Mouse (Mus musculus) v-Abl transformed pro-B cells (cell line): ENCODE results near the gene Gm49405.

Source experiments
- in situ Hi-C, 2 experiments: fragments of 400-800 bp; cut with MboI; formaldehyde crosslinking; loops; one replicate each; pipeline ENCODE4 v1.15.1; 2025; ENCODE audit not compliant: unreplicated experiment in 2 of 2

Gm49405 gene

GRCm38 (mm10) chr19:3985261-3985681, 15.2 kb upstream of the Gm49405 start:
- in situ Hi-C loops: no loop called here

DNA sequence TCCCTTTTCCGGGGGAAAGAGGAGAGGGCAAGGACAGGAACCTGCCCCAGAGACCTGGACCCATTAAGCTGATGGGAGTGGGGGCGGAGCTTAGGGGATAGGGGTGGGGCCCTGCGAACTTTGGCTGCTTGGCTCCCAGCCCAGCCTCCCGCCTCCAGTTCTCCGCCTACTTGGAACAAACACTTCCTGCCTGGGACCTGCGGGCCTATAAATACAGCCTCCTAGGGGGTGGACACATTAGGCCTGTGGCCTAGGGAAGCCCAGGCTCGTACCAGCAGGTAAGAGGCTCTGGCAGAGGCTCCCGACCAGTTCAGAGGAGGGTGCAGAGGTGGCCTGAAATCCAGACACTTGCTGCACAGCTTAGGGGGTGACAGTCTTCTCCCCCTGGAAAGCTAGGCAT, 14.1 kb upstream of the Gm49405 start, which contains the start of gene Acy3:
Gene Acy3, plus strand, starts transcription at position 237 of the 400 bp plus-strand sequence.
- in situ Hi-C loops: no loop called here

DNA sequence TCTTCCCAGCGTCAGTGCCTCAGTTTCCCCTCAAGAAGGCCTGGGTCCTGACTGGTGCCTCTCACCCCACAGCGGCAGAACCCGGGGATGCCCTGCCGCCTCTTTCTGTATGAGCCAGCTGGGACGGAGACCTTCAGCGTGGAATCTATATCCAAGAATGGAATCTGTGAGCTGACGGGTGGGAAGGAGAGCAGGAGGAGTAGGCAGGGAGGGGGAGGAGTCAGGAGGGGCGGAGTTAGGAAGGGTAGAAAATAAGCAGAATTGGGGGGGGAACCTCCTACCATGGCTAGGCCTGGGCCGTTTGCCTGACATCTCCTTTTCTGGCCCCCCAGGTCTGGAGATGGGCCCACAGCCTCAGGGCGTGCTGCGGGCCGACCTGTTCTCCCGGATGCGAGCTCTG, 12.4 kb upstream of the Gm49405 start:
- in situ Hi-C loops: no loop called here

DNA sequence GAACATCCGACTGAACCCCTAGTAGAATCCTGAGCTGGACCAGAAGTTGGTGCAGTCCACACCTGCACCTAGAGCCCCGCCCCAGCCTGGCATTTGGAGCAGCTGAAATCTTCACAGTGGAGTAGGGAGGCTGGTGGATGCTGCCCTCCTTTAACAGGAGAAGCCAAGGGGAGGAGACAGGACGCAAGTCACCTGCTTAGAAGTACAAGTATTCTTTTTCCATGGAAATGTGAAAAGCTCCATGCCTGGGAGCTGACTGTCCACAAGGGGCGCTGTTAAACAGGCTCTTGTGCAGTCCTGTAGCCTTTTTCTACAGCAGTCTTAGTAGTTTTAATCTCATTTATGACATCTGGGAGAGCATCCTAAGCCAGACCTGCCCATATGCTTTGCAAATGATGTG, 11.7 kb upstream of the Gm49405 start:
- in situ Hi-C loops: no loop called here

DNA sequence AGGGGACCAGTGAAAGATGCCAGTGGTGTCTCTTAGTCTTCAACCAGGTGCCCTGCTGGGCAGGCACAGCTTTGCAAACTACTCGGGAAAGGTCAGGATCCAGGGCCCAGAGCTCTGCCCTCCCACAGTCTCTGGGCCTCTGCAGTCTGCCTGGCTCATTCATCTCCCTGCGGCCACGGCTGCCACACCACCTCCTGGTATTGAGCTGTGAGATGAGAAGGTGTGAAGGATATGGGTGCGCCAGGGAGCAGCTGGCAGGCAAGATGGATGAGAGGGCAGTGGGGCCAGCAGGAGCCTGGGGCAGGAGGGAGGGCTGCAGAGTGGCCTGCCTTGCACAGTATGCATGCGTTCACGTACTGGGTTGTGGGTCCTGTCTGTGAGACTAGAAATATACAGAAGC, 9.6 kb upstream of the Gm49405 start:
- in situ Hi-C loops: loop anchor here in 1 of 2 experiments (10.0 kb wide), 1 partner anchor 216 kb away; no protein-coding TSS in a partner anchor

GRCm38 (mm10) chr19:3991562-3991961, 8.9 kb upstream of the Gm49405 start:
- in situ Hi-C loops: loop anchor here in 1 of 2 experiments (10.0 kb wide), 1 partner anchor 217 kb away; no protein-coding TSS in a partner anchor

DNA sequence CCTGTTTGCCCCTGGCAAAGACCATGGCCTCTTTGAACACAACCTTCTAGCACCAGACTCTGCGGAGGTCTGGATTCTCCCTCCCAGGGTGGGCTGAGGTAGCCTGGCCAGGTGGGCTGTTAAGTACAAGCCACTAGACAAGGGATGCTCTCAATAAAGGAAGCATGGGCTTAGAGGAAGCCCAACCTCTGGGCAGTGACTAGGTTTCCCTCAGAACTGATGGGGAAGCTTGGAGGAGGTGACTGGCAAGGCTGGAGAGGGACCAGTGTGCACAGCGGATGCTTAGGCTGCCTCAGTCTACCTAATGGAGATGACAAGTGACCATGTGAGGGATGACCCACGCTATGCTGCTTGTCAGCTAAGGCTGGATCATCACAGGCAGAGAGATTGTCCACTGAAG, 8.5 kb upstream of the Gm49405 start:
- in situ Hi-C loops: loop anchor here in 1 of 2 experiments (10.0 kb wide), 1 partner anchor 217 kb away; no protein-coding TSS in a partner anchor

- in situ Hi-C loops: loop anchor here in 1 of 2 experiments (10.0 kb wide), 1 partner anchor 218 kb away; no protein-coding TSS in a partner anchor
Observed at GRCm38 (mm10) chr19:3992416-3992815, 8.0 kb upstream of the Gm49405 start, which contains the start of gene Tbx10. Gene Tbx10 (plus strand): TSS chr19:3992752.

- in situ Hi-C loops: loop anchor here in 1 of 2 experiments (10.0 kb wide), 1 partner anchor 220 kb away; no protein-coding TSS in a partner anchor
Observed at GRCm38 (mm10) chr19:3994932-3995331, 5.5 kb upstream of the Gm49405 start.

GRCm38 (mm10) chr19:3995505-3995904, 4.9 kb upstream of the Gm49405 start:
- in situ Hi-C loops: loop anchor here in 1 of 2 experiments (10.0 kb wide), 1 partner anchor 221 kb away; no protein-coding TSS in a partner anchor

DNA sequence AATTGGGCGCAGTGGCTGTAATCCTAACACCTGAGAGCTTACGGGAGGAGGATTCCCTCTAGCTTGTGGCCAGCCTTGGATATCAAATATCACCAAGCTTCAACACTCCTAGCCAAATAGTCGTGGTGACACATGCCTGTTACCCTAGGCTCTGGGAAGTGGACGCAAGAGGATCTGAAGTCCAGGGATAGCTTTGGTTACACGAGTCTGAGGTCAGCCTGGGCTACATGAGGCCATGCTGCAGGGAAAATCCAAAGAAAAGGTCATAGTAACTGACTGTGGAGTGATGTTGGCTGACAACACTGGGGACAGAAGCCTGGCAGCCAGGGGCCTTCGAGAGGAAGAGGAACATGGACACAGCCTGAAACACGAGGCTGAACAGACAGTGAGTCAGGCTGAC, 4.3 kb upstream of the Gm49405 start:
- in situ Hi-C loops: loop anchor here in 1 of 2 experiments (10.0 kb wide), 1 partner anchor 221 kb away; no protein-coding TSS in a partner anchor

- in situ Hi-C loops: loop anchor here in 1 of 2 experiments (10.0 kb wide), 1 partner anchor 222 kb away; no protein-coding TSS in a partner anchor
Observed at GRCm38 (mm10) chr19:3996747-3997146, 3.7 kb upstream of the Gm49405 start.

- in situ Hi-C loops: loop anchor here in 1 of 2 experiments (10.0 kb wide), 1 partner anchor 222 kb away; no protein-coding TSS in a partner anchor
Observed at GRCm38 (mm10) chr19:3997231-3997630, 3.2 kb upstream of the Gm49405 start.

DNA sequence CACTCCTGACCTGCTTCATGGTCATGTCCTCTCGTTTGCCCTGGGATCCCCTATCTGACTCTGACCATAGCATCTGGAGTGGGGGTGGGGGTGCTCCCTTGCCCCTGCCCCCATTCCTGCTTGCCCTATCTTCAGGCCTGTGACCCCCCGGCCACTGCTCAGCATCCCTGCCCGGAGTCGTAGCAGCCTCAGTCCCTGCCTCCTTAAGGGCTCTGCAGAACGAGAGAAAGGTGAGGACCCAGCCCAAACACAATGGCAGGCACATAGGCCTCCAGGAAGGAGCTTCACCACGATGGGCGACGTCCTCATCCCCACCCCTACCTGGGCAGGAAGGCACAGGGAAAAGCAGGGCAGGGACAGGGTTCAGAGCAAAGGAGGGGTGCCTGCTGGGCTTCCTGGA, 2.1 kb upstream of the Gm49405 start:
- in situ Hi-C loops: loop anchor here in 1 of 2 experiments (10.0 kb wide), 1 partner anchor 224 kb away; no protein-coding TSS in a partner anchor

DNA sequence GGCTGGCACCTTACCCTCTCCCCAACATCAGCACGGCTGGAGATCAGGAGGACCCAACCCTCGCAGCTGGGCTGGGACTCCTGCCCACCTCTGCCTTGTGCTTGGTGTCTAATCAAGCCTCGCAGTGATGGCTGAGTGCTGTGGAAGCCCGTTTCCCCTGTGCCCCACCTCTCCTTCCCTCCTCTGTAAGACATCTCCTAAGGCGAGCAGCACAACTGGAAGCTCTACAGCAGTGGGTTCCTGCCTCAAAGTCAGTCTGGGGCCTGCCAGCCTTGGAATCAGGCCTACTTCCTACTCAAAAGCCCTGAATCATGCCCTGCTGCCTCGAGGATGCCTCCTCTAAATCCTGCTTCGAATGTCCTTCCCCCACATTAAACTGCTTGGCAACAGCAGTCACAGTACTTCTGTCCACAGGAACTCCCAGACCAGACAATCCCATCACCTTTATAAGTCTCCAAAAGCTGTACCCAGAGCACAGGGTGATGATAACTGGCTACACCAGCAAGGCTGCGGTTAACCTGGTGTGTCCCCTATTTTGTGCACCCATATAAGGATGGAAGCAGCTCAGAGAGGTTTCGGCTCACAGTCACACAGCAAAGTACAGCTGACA, 1.2 kb upstream of the Gm49405 start:
- in situ Hi-C loops: loop anchor here in 1 of 2 experiments (10.0 kb wide), 1 partner anchor 224 kb away; no protein-coding TSS in a partner anchor

DNA sequence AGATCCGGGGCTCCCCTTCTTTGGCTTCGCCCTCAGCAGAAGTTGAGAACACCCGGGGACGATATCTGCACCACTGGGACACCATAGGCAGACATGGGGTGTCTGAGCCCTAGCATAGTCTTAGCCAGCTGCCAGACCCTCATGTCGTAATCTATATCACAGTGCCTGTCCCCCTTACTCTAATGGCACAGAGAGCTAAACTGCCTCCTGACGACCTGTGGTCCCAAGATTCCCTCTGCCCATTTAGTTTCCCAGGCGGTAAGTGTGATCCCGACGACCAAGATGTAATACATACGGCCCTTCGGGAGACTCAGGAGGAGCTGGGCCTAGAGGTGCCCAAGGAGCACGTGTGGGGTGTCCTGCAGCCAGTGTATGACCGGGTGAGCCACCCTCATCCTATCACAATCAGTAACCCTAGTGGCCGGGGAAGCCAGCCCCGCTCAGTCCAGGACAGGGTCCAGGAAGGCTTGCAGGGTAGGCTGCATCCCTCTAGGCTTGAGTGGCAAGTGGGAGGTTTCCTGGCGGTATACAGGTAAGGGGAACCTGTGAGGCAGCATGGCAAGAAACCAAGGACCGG, 611 bp downstream of the Gm49405 start:
- in situ Hi-C loops: loop anchor here in 1 of 2 experiments (5.0 kb wide), 1 partner anchor 41 kb away; no protein-coding TSS in a partner anchor

- in situ Hi-C loops: loop anchor here in 1 of 2 experiments (5.0 kb wide), 1 partner anchor 41 kb away; no protein-coding TSS in a partner anchor
Observed at GRCm38 (mm10) chr19:4001752-4002151, 1.3 kb downstream of the Gm49405 start.

DNA sequence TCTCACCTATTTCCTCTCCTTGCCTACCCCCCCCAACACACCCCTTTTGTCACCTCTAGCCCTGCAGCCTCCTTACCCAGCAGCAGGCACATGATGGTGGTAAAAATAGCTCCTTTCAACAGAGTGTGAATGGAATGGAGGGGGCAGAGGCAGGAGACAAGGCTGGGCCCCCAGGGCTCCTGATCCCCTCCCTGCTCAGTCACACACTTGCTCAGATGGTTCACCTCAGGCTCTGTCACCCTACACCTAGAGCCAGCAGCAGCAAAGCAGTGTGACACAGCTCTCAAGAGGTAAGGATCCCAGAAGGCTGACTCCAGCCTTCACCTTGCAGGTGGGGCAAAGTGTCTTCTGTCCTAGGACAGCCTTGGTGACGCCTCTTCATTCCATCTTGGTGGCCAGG, 2.7 kb downstream of the Gm49405 start, which contains the start of gene Doc2g:
Gene Doc2g, plus strand, starts transcription at position 202 of the 400 bp plus-strand sequence.
- in situ Hi-C loops: loop anchor here in 1 of 2 experiments (5.0 kb wide), 1 partner anchor 39 kb away; no protein-coding TSS in a partner anchor

- in situ Hi-C loops: loop anchor here in 1 of 2 experiments (5.0 kb wide), 1 partner anchor 39 kb away; no protein-coding TSS in a partner anchor
Observed at GRCm38 (mm10) chr19:4003641-4004040, 3.2 kb downstream of the Gm49405 start.

- in situ Hi-C loops: loop anchor here in 1 of 2 experiments (5.0 kb wide), 1 partner anchor 38 kb away; no protein-coding TSS in a partner anchor
Observed at GRCm38 (mm10) chr19:4004331-4004730, 3.9 kb downstream of the Gm49405 start.

DNA sequence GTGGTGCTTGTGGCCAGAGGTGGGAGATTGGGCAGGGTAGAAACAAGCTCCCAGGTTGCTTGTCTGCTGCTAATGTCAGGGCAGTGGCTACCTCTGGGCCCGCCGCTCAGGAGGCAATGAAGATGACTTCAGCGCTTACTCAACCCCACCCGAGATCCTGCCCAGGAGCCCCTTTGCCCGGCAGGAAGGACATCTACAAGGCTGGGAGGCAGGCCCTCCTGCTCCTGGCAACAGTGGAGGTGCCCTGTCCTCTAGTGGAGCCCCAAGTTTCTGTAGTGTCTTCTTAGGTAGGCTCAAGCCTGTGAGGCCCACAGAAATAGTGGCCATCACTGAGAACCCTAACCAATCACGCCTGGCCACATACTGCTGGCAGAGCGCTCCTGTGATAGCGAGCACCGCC, 4.7 kb downstream of the Gm49405 start:
- in situ Hi-C loops: no loop called here
